In genomic region chr5:72587192-72587681, GRCm38 (mm10) we compare ENCODE assay signal across 8 mouse cellular contexts. TPM values are rescaled to one million over a fixed set of nuclear protein-coding genes. Genes with fewer than 3 reads are reported as not detected.
DNase-seq lines count a peak whose midpoint lies in the region; ATAC-seq and TF ChIP-seq lines count a peak whose summit lies in the region.
"Had no signal": no experiment of that assay in that cellular context is flagged by ENCODE, and none has a peak within 500 bp of the region (broad histone marks: within the 10 kb centered on the region; RNA-seq: fewer than 3 reads in every experiment).

Gm5868 (minus strand) TSS chr5:72587551.

- no peak for TF ChIP-seq CTCF in lung, adult 2 months (IDR thresholded peaks at IDR 0.05; ENCODE audit: insufficient read depth, low read length)

- H3K9me3 ChIP-seq in embryonic facial prominence, embryonic 15.5 days (replicated peaks), result no peaks in the 10 kb centered on the region
- H3K9me3 ChIP-seq in limb, embryonic 11.5 days (ENCODE audit: control insufficient read depth, low read length), result no peaks in the 10 kb centered on the region
- H3K9me3 ChIP-seq in neural tube, embryonic 15.5 days (replicated peaks), result no peaks in the 10 kb centered on the region

- H3K4me1 ChIP-seq in lung, adult 2 months (ENCODE audit: control insufficient read depth, insufficient read depth, low read length), result 0 out of 2 replicates have a peak, but pooled peaks cover 5% of the 10 kb centered on the region
- H3K4me1 ChIP-seq in embryonic facial prominence, embryonic 15.5 days, result peaks cover 9% of the 10 kb centered on the region
- H3K4me1 ChIP-seq in limb, embryonic 11.5 days (ENCODE audit: control insufficient read depth, insufficient read depth, low read length), result peaks cover 3% of the 10 kb centered on the region; the same call in 1 of the 2 replicates
- peaks cover 7% of the 10 kb centered on the region for H3K4me1 ChIP-seq in neural tube, embryonic 15.5 days

- peak within 1 kb of the TSS; percentile 68 for H3K4me2 ChIP-seq in embryonic facial prominence, embryonic 15.5 days (replicated peaks)
- H3K4me2 ChIP-seq in limb, embryonic 11.5 days (ENCODE audit: low read depth, severe bottlenecking), result peak within 1 kb of the TSS; percentile 71
- peak within 1 kb of the TSS; percentile 70 for H3K4me2 ChIP-seq in neural tube, embryonic 15.5 days

- H3K27ac ChIP-seq in embryonic facial prominence, embryonic 15.5 days (replicated peaks), result no peak within 1 kb of the TSS
- H3K27ac ChIP-seq in limb, embryonic 11.5 days (replicated peaks; ENCODE audit: low read depth, low read length), result no peak within 1 kb of the TSS
- H3K27ac ChIP-seq in neural tube, embryonic 15.5 days (replicated peaks), result no peak within 1 kb of the TSS

- 3% methylated on average over 38 of the region's 38 CpGs for WGBS in lung, adult 2 months
- 2% methylated on average over 38 of the region's 38 CpGs for WGBS in embryonic facial prominence, embryonic 15.5 days
- WGBS in limb, embryonic 11.5 days, result 4% methylated on average over 28 of the region's 38 CpGs
- WGBS in neural tube, embryonic 15.5 days, result 3% methylated on average over 38 of the region's 38 CpGs

- H3K36me3 ChIP-seq in embryonic facial prominence, embryonic 15.5 days, result no peaks in the 10 kb centered on the region
- H3K36me3 ChIP-seq in limb, embryonic 11.5 days (ENCODE audit: control insufficient read depth, insufficient read depth, low read length), result no peaks in the 10 kb centered on the region
- no peaks in the 10 kb centered on the region for H3K36me3 ChIP-seq in neural tube, embryonic 15.5 days

- no peak within 1 kb of the TSS for H3K9ac ChIP-seq in embryonic facial prominence, embryonic 15.5 days
- H3K9ac ChIP-seq in limb, embryonic 11.5 days (ENCODE audit: low read length), result no peak within 1 kb of the TSS
- H3K9ac ChIP-seq in neural tube, embryonic 15.5 days (replicated peaks), result peak within 1 kb of the TSS; percentile 30; the same call in 1 of the 2 replicates

- no peak within 1 kb of the TSS for H3K4me3 ChIP-seq in lung, adult 2 months (replicated peaks; ENCODE audit: extremely low read depth, low read depth, low read length)
- H3K4me3 ChIP-seq in embryonic facial prominence, embryonic 15.5 days (replicated peaks), result peak within 1 kb of the TSS; percentile 39
- peak within 1 kb of the TSS; percentile 37 for H3K4me3 ChIP-seq in limb, embryonic 11.5 days (ENCODE audit: low read depth, low read length)
- H3K4me3 ChIP-seq in neural tube, embryonic 15.5 days (replicated peaks), result peak within 1 kb of the TSS; percentile 40

- TF ChIP-seq POLR2A in lung, adult 2 months (IDR thresholded peaks at IDR 0.05; ENCODE audit: borderline replicate concordance, extremely low read depth, low read depth, low read length), result no peak

- peak; percentile 5 for DNase-seq in lung, adult 2 months
- no peak for DNase-seq in lung, postnatal 4 days
- DNase-seq in limb, embryonic 11.5 days (ENCODE audit: low spot score), result peak; percentile 40
- DNase-seq in T-cell, adult 2 months (ENCODE audit: low spot score), result no peak

- peaks cover 25% of the 10 kb centered on the region for H3K27me3 ChIP-seq in embryonic facial prominence, embryonic 15.5 days
- H3K27me3 ChIP-seq in limb, embryonic 11.5 days (ENCODE audit: control insufficient read depth, insufficient read depth, low read length), result peaks cover 9% of the 10 kb centered on the region; the same call in 1 of the 2 replicates
- peaks cover 7% of the 10 kb centered on the region; the same call in 1 of the 2 replicates for H3K27me3 ChIP-seq in neural tube, embryonic 15.5 days (replicated peaks)

- ATAC-seq in embryonic facial prominence, embryonic 15.5 days (ENCODE audit: insufficient number of reproducible peaks, low FRiP score, low TSS enrichment, low read depth), result no peak
- peak; percentile 62; the same call in 1 of the 2 replicates for ATAC-seq in limb, embryonic 11.5 days (ENCODE audit: insufficient number of reproducible peaks, low FRiP score, low TSS enrichment, low read depth)
- ATAC-seq in neural tube, embryonic 15.5 days (ENCODE audit: low FRiP score), result peak; percentile 84
- ATAC-seq in frontal cortex, adult (ENCODE audit: low TSS enrichment), result no peak

RNA-seq across cellular contexts. Expression of gene Gm5868, which starts in this region (rescaled TPM):
- not detected in 2 replicates for polyA plus RNA-seq in lung, adult 2 months (2012; rRNA removed)
- 0.47 and 0.76 TPM in 2 replicates for polyA plus RNA-seq in embryonic facial prominence, embryonic 15.5 days (2015; fragmentation: Nextera tagmentation; extraction: Ambion mirVana)
- polyA plus RNA-seq in limb, embryonic 11.5 days (2014; fragmentation: Nextera tagmentation; extraction: Ambion mirVana), result 0.81 and 1.6 TPM in 2 replicates
- polyA plus RNA-seq in neural tube, embryonic 15.5 days (2015; fragmentation: Nextera tagmentation; extraction: Ambion mirVana), result 6.9 and 8.5 TPM in 2 replicates
- polyA plus RNA-seq: spleen, adult 2 months had no signal

Comparison
In these comparisons a context has a peak if more than half of its experiments do, and no peak if none do; other contexts are left out.
1. Peak in DNase-seq in lung, adult 2 months; RNA of the gene not detected or under 1 TPM.
2. ATAC-seq: peak in limb, embryonic 11.5 days (single experiment) and neural tube, embryonic 15.5 days (single experiment); none in embryonic facial prominence, embryonic 15.5 days (single experiment) and frontal cortex, adult (single experiment).
3. Peak in every context shown above with its lines, with median percentiles within 50 percentile points of each other: H3K4me2 ChIP-seq.